Mouse (Mus musculus): ENCODE measurements around the gene Sp140. TPM values are rescaled to one million over a fixed set of nuclear protein-coding genes. Genes with fewer than 3 reads are reported as not detected.
"Not testable (repeated sequence)": the region's sequence is repeated elsewhere in the genome, so short reads cannot be mapped to it uniquely, and the experiment has no call there.

Gene Sp140
- polyA plus RNA-seq, 1 experiment: 5.9 TPM

DNA sequence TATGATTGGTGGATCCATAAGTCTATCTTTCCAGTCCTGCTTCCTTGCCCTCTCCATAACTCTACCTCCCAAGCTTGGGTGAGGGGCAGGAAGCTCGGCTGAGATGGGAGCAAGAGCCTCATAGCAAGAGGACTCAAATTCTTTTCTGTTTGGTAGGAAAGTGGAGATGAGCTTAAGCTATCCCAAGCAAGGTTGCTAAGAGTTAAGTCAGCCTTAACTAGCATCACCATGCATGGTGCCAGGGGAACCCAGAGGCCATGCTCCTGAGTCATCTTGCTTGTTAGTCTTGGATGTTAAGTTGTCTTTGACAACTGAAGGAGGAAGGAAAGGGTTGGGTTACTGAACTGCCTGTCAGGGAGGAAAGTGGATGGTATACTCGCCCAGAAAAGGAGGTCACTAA, 11.5 kb upstream of the Sp140 start:
- H3K4me3 ChIP-seq (ENCODE audit: low read depth, low read length); H3K36me3 ChIP-seq (ENCODE audit: control insufficient read depth, insufficient read depth, low read length, poor library complexity, severe bottlenecking); H3K9me3 ChIP-seq (replicated peaks; ENCODE audit: control insufficient read depth, insufficient read depth, low read length, poor library complexity, severe bottlenecking); H3K27ac ChIP-seq (ENCODE audit: insufficient read depth, low read length); H3K9ac ChIP-seq (ENCODE audit: low read depth, poor library complexity, severe bottlenecking); H3K27me3 ChIP-seq (ENCODE audit: control insufficient read depth, insufficient read depth, low read length, poor library complexity, severe bottlenecking); H3K4me1 ChIP-seq (ENCODE audit: control insufficient read depth, insufficient read depth, low read length): not testable (repeated sequence)

DNA sequence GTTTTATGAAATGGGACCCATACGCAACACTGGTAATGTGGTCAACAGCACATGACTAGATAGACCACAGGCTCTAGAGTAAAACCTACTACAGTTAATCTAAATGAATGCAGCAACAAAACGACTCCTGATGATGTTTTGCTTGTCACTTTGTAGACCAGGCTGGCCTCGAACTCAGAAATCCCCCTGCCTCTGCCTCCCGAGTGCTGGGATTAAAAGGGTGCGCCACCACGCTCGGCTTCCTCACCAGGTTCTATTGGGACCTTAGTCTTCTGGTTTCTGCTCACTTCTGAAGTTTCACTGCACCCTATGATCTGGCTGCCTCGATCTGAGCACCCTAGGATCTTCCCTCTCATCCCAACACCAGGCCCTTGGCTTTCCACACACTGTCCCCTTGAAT, 7.7 kb upstream of the Sp140 start:
- H3K36me3 ChIP-seq (ENCODE audit: control insufficient read depth, insufficient read depth, low read length, poor library complexity, severe bottlenecking); H3K4me3 ChIP-seq (ENCODE audit: low read depth, low read length); H3K9me3 ChIP-seq (replicated peaks; ENCODE audit: control insufficient read depth, insufficient read depth, low read length, poor library complexity, severe bottlenecking); H3K4me1 ChIP-seq (ENCODE audit: control insufficient read depth, insufficient read depth, low read length); H3K27ac ChIP-seq (ENCODE audit: insufficient read depth, low read length); H3K9ac ChIP-seq (ENCODE audit: low read depth, poor library complexity, severe bottlenecking); H3K27me3 ChIP-seq (ENCODE audit: control insufficient read depth, insufficient read depth, low read length, poor library complexity, severe bottlenecking): not testable (repeated sequence)

DNA sequence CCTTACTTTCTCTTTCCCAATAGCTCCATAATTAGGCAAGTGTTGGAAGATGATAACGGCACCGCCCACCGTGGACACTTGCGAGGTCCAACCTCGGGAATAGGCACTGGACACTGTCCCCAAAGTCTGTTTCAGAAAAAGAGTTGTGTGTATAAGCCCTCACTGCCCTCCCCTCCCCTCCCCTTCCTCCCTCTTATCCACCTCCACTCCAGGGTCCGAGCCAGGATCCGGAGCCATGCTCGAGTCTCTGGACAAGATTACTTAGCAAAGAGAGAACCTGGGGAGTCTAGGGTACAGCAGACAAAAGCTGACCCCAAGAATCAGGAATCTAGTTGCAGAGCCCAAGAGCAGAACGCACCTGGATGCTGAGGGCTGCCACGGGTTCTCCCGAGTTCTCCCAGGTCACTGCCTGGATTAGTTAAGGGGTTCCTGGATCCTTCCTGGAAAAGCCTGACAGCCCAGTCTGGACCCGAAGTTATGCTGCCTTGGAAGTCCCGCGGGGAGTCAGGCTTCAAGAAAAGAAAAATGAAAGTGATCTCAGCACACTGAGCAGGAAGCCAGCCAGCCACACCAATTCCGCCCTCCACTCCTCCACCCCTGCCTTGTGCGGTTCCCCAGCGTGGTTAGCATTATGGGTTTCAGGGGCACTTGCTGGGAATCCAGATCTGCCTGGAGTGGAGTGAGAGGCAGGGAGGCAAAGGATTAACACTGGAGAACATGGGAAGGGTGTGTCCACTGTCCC, 1.7 kb upstream of the Sp140 start, which contains the start of gene Sp110:
TSS of gene Sp110 (minus strand) at position 547 of the 742 bp plus-strand sequence.
- H3K36me3 ChIP-seq (ENCODE audit: control insufficient read depth, insufficient read depth, low read length, poor library complexity, severe bottlenecking); H3K4me3 ChIP-seq (ENCODE audit: low read depth, low read length); H3K9me3 ChIP-seq (replicated peaks; ENCODE audit: control insufficient read depth, insufficient read depth, low read length, poor library complexity, severe bottlenecking); H3K27ac ChIP-seq (ENCODE audit: insufficient read depth, low read length); H3K4me1 ChIP-seq (ENCODE audit: control insufficient read depth, insufficient read depth, low read length); H3K9ac ChIP-seq (ENCODE audit: low read depth, poor library complexity, severe bottlenecking); H3K27me3 ChIP-seq (ENCODE audit: control insufficient read depth, insufficient read depth, low read length, poor library complexity, severe bottlenecking): not testable (repeated sequence)

DNA sequence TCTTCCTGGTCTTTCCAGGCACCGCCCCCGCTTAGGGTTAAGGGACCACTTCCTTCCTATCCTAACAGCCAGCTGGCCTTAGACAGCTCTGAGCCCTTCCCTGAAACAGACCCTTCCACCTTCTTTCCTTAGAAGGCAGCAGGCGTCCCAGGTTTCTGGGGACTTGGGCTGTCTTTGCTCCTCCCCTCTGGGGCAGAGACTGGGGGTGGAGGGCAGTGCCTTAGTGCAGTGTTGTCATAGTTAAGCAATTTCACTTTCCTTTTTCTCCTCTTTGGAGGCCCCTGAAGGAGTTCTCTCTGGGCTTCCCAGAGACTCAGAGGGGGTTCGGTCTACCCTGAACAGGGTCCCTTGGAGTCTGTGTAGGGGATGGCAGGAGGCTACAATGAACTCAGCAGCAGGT, 616 bp downstream of the Sp140 start:
- H3K27ac ChIP-seq (ENCODE audit: insufficient read depth, low read length); H3K4me3 ChIP-seq (ENCODE audit: low read depth, low read length); H3K4me1 ChIP-seq (ENCODE audit: control insufficient read depth, insufficient read depth, low read length); H3K27me3 ChIP-seq (ENCODE audit: control insufficient read depth, insufficient read depth, low read length, poor library complexity, severe bottlenecking); H3K9me3 ChIP-seq (replicated peaks; ENCODE audit: control insufficient read depth, insufficient read depth, low read length, poor library complexity, severe bottlenecking); H3K36me3 ChIP-seq (ENCODE audit: control insufficient read depth, insufficient read depth, low read length, poor library complexity, severe bottlenecking); H3K9ac ChIP-seq (ENCODE audit: low read depth, poor library complexity, severe bottlenecking): not testable (repeated sequence)

DNA sequence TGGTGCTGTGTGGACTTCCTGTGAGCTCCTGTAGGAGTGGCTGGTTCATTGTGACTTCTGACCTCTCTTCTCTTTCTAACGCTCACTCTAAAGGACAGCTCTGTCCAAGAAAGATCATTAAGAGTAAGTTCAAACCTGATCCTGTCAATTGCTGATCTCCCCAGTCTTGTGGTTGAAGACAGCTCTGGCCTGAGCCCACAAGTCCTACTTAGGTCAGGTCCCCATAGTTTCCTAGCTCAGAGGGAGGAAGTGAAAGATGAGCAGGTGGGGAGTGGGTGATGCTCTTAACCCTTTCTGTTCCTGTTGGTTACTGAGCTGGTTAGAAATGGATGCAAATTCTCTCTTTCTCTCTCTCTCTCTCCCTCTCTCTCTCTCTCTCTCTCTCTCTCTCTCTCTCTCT, 4.2 kb downstream of the Sp140 start:
- not testable (repeated sequence) for H3K4me3 ChIP-seq (ENCODE audit: low read depth, low read length); H3K9me3 ChIP-seq (replicated peaks; ENCODE audit: control insufficient read depth, insufficient read depth, low read length, poor library complexity, severe bottlenecking); H3K4me1 ChIP-seq (ENCODE audit: control insufficient read depth, insufficient read depth, low read length); H3K9ac ChIP-seq (ENCODE audit: low read depth, poor library complexity, severe bottlenecking); H3K27ac ChIP-seq (ENCODE audit: insufficient read depth, low read length); H3K27me3 ChIP-seq (ENCODE audit: control insufficient read depth, insufficient read depth, low read length, poor library complexity, severe bottlenecking); H3K36me3 ChIP-seq (ENCODE audit: control insufficient read depth, insufficient read depth, low read length, poor library complexity, severe bottlenecking)

DNA sequence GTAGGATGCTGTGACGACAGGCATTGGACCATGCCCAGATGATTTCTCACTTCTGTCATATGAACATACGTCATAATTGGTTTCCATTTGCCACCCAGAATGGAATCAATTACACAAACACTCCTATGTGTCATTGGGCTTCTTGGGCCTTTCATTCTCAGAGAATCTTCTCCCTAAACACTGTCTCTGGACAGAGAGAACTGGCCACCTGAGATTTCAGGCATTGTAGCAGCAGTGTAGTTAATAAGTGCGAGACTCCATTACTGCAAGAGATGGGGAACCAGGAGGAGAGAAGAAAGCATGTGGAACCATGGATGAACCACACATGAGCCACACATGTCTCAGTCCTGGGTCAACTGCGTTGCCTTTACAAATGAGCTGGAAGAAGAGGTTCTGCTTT, 8.2 kb downstream of the Sp140 start:
- H3K27ac ChIP-seq (ENCODE audit: insufficient read depth, low read length); H3K36me3 ChIP-seq (ENCODE audit: control insufficient read depth, insufficient read depth, low read length, poor library complexity, severe bottlenecking); H3K27me3 ChIP-seq (ENCODE audit: control insufficient read depth, insufficient read depth, low read length, poor library complexity, severe bottlenecking); H3K4me1 ChIP-seq (ENCODE audit: control insufficient read depth, insufficient read depth, low read length); H3K9me3 ChIP-seq (replicated peaks; ENCODE audit: control insufficient read depth, insufficient read depth, low read length, poor library complexity, severe bottlenecking); H3K4me3 ChIP-seq (ENCODE audit: low read depth, low read length); H3K9ac ChIP-seq (ENCODE audit: low read depth, poor library complexity, severe bottlenecking): not testable (repeated sequence)

DNA sequence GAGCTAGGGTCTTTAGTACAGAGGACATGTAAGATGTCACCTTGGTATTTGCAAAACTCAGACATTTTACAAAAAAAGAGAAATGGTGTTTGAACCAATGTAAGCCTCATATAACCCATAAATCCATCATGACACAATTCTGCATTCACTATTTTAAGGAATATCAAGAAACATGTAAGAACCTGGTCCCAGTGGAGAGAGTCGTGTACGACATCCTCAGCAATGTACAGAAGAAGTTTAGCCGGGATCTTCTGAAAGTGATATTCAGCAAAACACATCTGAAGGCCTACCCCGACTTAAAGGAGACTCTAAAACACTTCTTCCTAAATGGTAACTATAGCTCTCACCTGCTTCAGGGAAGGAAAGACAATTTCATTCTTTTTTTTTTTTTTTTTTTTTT, 10.4 kb downstream of the Sp140 start:
- not testable (repeated sequence) for H3K27me3 ChIP-seq (ENCODE audit: control insufficient read depth, insufficient read depth, low read length, poor library complexity, severe bottlenecking); H3K4me1 ChIP-seq (ENCODE audit: control insufficient read depth, insufficient read depth, low read length); H3K36me3 ChIP-seq (ENCODE audit: control insufficient read depth, insufficient read depth, low read length, poor library complexity, severe bottlenecking); H3K9me3 ChIP-seq (replicated peaks; ENCODE audit: control insufficient read depth, insufficient read depth, low read length, poor library complexity, severe bottlenecking); H3K27ac ChIP-seq (ENCODE audit: insufficient read depth, low read length); H3K9ac ChIP-seq (ENCODE audit: low read depth, poor library complexity, severe bottlenecking); H3K4me3 ChIP-seq (ENCODE audit: low read depth, low read length)

DNA sequence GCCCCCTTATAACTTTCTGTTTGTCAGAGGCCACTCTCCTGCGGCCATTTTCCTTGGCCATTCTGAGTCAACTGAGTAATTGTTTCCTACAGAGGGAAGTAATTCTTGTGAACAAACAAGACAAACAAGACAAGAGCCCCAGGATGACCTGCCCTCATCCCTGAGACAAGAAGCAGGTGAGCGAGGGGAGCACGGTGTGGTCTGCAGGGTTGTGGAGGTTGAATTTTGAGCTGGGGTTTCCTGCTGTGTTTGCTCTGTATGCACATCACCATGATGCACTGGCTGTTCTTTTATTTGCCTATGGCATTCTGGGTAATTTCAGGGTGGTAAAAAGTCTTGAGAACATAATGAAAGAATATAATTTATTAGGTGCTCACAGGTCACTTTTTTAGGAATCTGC, 14.9 kb downstream of the Sp140 start:
- not testable (repeated sequence) for H3K4me1 ChIP-seq (ENCODE audit: control insufficient read depth, insufficient read depth, low read length); H3K9me3 ChIP-seq (replicated peaks; ENCODE audit: control insufficient read depth, insufficient read depth, low read length, poor library complexity, severe bottlenecking); H3K9ac ChIP-seq (ENCODE audit: low read depth, poor library complexity, severe bottlenecking); H3K27ac ChIP-seq (ENCODE audit: insufficient read depth, low read length); H3K27me3 ChIP-seq (ENCODE audit: control insufficient read depth, insufficient read depth, low read length, poor library complexity, severe bottlenecking); H3K36me3 ChIP-seq (ENCODE audit: control insufficient read depth, insufficient read depth, low read length, poor library complexity, severe bottlenecking); H3K4me3 ChIP-seq (ENCODE audit: low read depth, low read length)

DNA sequence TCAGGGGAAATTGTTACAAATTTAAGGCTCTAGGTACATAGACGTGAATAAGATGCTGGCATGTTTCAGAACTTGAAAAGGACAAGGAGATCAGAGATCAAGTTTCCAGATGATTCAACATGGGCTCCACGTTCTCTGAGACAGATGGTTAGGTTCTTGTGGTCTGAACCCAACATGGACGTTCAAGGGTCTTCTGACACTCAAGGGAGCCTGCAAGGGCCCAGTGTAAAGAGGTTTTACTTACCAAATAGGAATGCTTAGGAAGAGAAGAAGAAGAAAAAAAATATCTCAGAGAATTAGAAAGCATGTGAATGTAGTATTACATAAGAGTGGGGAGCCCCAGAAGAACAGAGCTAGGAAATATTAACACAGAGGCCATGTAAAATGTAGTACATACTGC, 15.6 kb downstream of the Sp140 start:
- not testable (repeated sequence) for H3K4me1 ChIP-seq (ENCODE audit: control insufficient read depth, insufficient read depth, low read length); H3K9ac ChIP-seq (ENCODE audit: low read depth, poor library complexity, severe bottlenecking); H3K9me3 ChIP-seq (replicated peaks; ENCODE audit: control insufficient read depth, insufficient read depth, low read length, poor library complexity, severe bottlenecking); H3K27me3 ChIP-seq (ENCODE audit: control insufficient read depth, insufficient read depth, low read length, poor library complexity, severe bottlenecking); H3K27ac ChIP-seq (ENCODE audit: insufficient read depth, low read length); H3K36me3 ChIP-seq (ENCODE audit: control insufficient read depth, insufficient read depth, low read length, poor library complexity, severe bottlenecking); H3K4me3 ChIP-seq (ENCODE audit: low read depth, low read length)

DNA sequence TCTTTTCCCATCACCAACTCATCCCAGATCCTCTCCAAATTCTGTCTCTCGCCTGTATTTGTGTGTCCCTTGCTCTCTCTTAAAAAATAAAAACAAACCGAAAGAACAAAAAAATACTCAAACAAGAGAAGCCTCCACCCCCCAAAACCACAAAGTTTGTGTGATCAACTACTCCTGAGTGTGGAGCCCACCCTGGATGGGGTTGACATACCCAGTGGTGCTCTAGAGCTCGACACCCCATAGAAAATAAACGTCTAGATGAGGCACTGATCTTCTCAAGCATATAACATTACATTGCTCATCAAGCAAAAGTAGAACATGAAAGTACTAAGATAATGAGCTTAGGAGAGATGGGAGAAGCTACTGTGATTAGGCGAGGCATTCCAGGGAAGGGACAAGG, 17.0 kb downstream of the Sp140 start:
- H3K4me1 ChIP-seq (ENCODE audit: control insufficient read depth, insufficient read depth, low read length); H3K36me3 ChIP-seq (ENCODE audit: control insufficient read depth, insufficient read depth, low read length, poor library complexity, severe bottlenecking); H3K9me3 ChIP-seq (replicated peaks; ENCODE audit: control insufficient read depth, insufficient read depth, low read length, poor library complexity, severe bottlenecking); H3K4me3 ChIP-seq (ENCODE audit: low read depth, low read length); H3K27ac ChIP-seq (ENCODE audit: insufficient read depth, low read length); H3K27me3 ChIP-seq (ENCODE audit: control insufficient read depth, insufficient read depth, low read length, poor library complexity, severe bottlenecking); H3K9ac ChIP-seq (ENCODE audit: low read depth, poor library complexity, severe bottlenecking): not testable (repeated sequence)
